Mouse (Mus musculus): ENCODE measurements around the gene Abcb11.

The Abcb11 gene

GRCm38 (mm10) chr2:69188732-69189131 lies 153.7 kb downstream of the Abcb11 start:
- no peak for DNase-seq (ENCODE audit: inconsistent ontology term)

All from Muller cell, postnatal 12 days (primary cell).